Mouse (Mus musculus) kidney, postnatal 36 days (tissue): Measurements from ENCODE around the gene Garnl3.
A peak's percentile ranks its signal among the peaks of the same experiment; 100 is the strongest.
"Not testable (repeated sequence)": the region's sequence is repeated elsewhere in the genome, so short reads cannot be mapped to it uniquely, and the experiment has no call there.

Source experiments
- DNase-seq, 2 experiments: peaks; one replicate each; pipeline ENCODE4 v3.0.0; 2021 to 2022; ENCODE audit warnings: mixed read lengths in 2 of 2

The Garnl3 gene

GRCm38 (mm10) chr2:33018026-33018425 lies 113.4 kb downstream of the Garnl3 start:
- DNase-seq = peak; percentile 29 to 85

- no peak for DNase-seq
These were observed 114.3 kb downstream of the Garnl3 start for GRCm38 (mm10) chr2:33017191-33017590.

- no peak for DNase-seq
These were observed 116.6 kb downstream of the Garnl3 start for GRCm38 (mm10) chr2:33014877-33015276.

- DNase-seq = not testable (repeated sequence)
These were observed 122.4 kb downstream of the Garnl3 start for GRCm38 (mm10) chr2:33009055-33009454.

GRCm38 (mm10) chr2:33005041-33005440 lies 126.4 kb downstream of the Garnl3 start:
- no peak for DNase-seq

- DNase-seq = no peak
These were observed 129.3 kb downstream of the Garnl3 start for GRCm38 (mm10) chr2:33002144-33002543.

- DNase-seq = no peak
These were observed 131.7 kb downstream of the Garnl3 start for GRCm38 (mm10) chr2:32999752-33000151.

GRCm38 (mm10) chr2:32997792-32998191 lies 133.7 kb downstream of the Garnl3 start:
- no peak for DNase-seq

GRCm38 (mm10) chr2:32997081-32997480 lies 134.4 kb downstream of the Garnl3 start:
- DNase-seq = no peak

GRCm38 (mm10) chr2:32992130-32992529 lies 139.3 kb downstream of the Garnl3 start:
- no peak for DNase-seq

GRCm38 (mm10) chr2:32990167-32990832 lies 141.2 kb downstream of the Garnl3 start:
- DNase-seq = no peak

GRCm38 (mm10) chr2:32989376-32989775 lies 142.1 kb downstream of the Garnl3 start:
- no peak for DNase-seq

- DNase-seq = no peak
These were observed 145.6 kb downstream of the Garnl3 start for GRCm38 (mm10) chr2:32985844-32986243.

GRCm38 (mm10) chr2:32983617-32984016 lies 147.8 kb downstream of the Garnl3 start:
- no peak for DNase-seq

- DNase-seq = no peak
These were observed 148.8 kb downstream of the Garnl3 start for GRCm38 (mm10) chr2:32982700-32983099.

GRCm38 (mm10) chr2:32981725-32982271 lies 149.7 kb downstream of the Garnl3 start, which contains the start of gene Slc2a8:
Gene Slc2a8, minus strand, starts transcription at chr2:32982083.
- peak; percentile 93 to 97 for DNase-seq

- peak in 1 of 2 experiments; percentile 49 for DNase-seq
These were observed 150.2 kb downstream of the Garnl3 start for GRCm38 (mm10) chr2:32981281-32981680.

GRCm38 (mm10) chr2:32979675-32980074 lies 151.8 kb downstream of the Garnl3 start:
- DNase-seq = no peak

GRCm38 (mm10) chr2:32978675-32979074 lies 152.8 kb downstream of the Garnl3 start:
- no peak for DNase-seq

- no peak for DNase-seq
These were observed 154.3 kb downstream of the Garnl3 start for GRCm38 (mm10) chr2:32977114-32977513.

- DNase-seq = no peak
These were observed 157.2 kb downstream of the Garnl3 start for GRCm38 (mm10) chr2:32974216-32974615.

GRCm38 (mm10) chr2:32971235-32971634 lies 160.2 kb downstream of the Garnl3 start:
- DNase-seq = no peak

- no peak for DNase-seq
These were observed 162.1 kb downstream of the Garnl3 start for GRCm38 (mm10) chr2:32969326-32969725.

- DNase-seq = no peak
These were observed 163.3 kb downstream of the Garnl3 start for GRCm38 (mm10) chr2:32968024-32968614.
